10 mouse cellular contexts compared by ENCODE assay signal in genomic region chr3:102366188-102366587, GRCm38 (mm10).
DNase-seq lines count a peak whose midpoint lies in the region; ATAC-seq and TF ChIP-seq lines count a peak whose summit lies in the region.
"Had no signal": no experiment of that assay in that cellular context is flagged by ENCODE, and none has a peak within 500 bp of the region (broad histone marks: within the 10 kb centered on the region; RNA-seq: fewer than 3 reads in every experiment).

No protein-coding gene starts in this region.

- no peak overlapping the region for H3K9ac ChIP-seq in heart, embryonic 14.5 days (ENCODE audit: low read length)
- H3K9ac ChIP-seq in kidney, embryonic 16.5 days (replicated peaks; ENCODE audit: low read length) = no peak overlapping the region
- no peak overlapping the region for H3K9ac ChIP-seq in forebrain, postnatal 0 days
- H3K9ac ChIP-seq: embryonic facial prominence, embryonic 12.5 days had no signal

- no peak overlapping the region for H3K4me2 ChIP-seq in heart, embryonic 14.5 days (ENCODE audit: low read length)
- H3K4me2 ChIP-seq in kidney, embryonic 16.5 days (replicated peaks; ENCODE audit: low read depth, low read length) = no peak overlapping the region
- no peak overlapping the region for H3K4me2 ChIP-seq in forebrain, postnatal 0 days (ENCODE audit: low read depth)
- H3K4me2 ChIP-seq: embryonic facial prominence, embryonic 12.5 days had no signal

- no peak overlapping the region for H3K4me3 ChIP-seq in heart, embryonic 14.5 days (ENCODE audit: control insufficient read depth in 1 of 2, insufficient read depth in 1 of 2, low read depth in 1 of 2, low read length in 2 of 2)
- no peak overlapping the region for H3K4me3 ChIP-seq in kidney, embryonic 16.5 days (ENCODE audit: low read length)
- H3K4me3 ChIP-seq in forebrain, postnatal 0 days (ENCODE audit: low read depth, low read length) = no peak overlapping the region
- H3K4me3 ChIP-seq: embryonic facial prominence, embryonic 12.5 days; myocyte had no signal

- peak; percentile 85 for ATAC-seq in heart, embryonic 14.5 days (ENCODE audit: insufficient number of reproducible peaks, insufficient read depth, low FRiP score, low read depth)
- ATAC-seq in kidney, embryonic 16.5 days (ENCODE audit: low FRiP score, low TSS enrichment) = peak; percentile 73
- ATAC-seq in forebrain, postnatal 0 days = no peak
- no peak for ATAC-seq in activated CD4-positive, CD25-positive, alpha-beta regulatory T cell, adult 4 months

- peak; percentile 80 for DNase-seq in Muller cell, postnatal 12 days (ENCODE audit: inconsistent ontology term)
- DNase-seq in adrenal gland, adult 8-10 months = peak; percentile 62
- no peak for DNase-seq in forebrain, postnatal 0 days
- DNase-seq in ovary, adult 18-20 months (ENCODE audit: low spot score) = no peak
- DNase-seq: thymus, adult 2 months had no signal

- 29% methylated on average over 6 of the region's 6 CpGs for WGBS in heart, embryonic 14.5 days
- 49% methylated on average over 6 of the region's 6 CpGs for WGBS in kidney, embryonic 16.5 days
- WGBS in forebrain, postnatal 0 days = 82% methylated on average over 6 of the region's 6 CpGs

- H3K27ac ChIP-seq in heart, embryonic 14.5 days (replicated peaks in 1 of 2; ENCODE audit: control insufficient read depth in 1 of 2, insufficient read depth in 1 of 2, low read depth in 2 of 2, low read length in 2 of 2) = peak overlapping the region; percentile 14 to 27; a peak in 1 of 4 replicates
- 0 out of 2 replicates have a peak overlapping the region, but pooled peaks have one; percentile 25 for H3K27ac ChIP-seq in kidney, embryonic 16.5 days (ENCODE audit: low read length)
- no peak overlapping the region for H3K27ac ChIP-seq in forebrain, postnatal 0 days (ENCODE audit: low read depth, low read length)
- H3K27ac ChIP-seq: embryonic facial prominence, embryonic 12.5 days had no signal

- no peak for TF ChIP-seq CTCF in forebrain, postnatal 0 days (IDR thresholded peaks at IDR 0.05; ENCODE audit: low read depth)

- no peaks in the 10 kb centered on the region for H3K36me3 ChIP-seq in heart, embryonic 14.5 days (ENCODE audit: control insufficient read depth, insufficient read depth, low read length)
- no peaks in the 10 kb centered on the region for H3K36me3 ChIP-seq in kidney, embryonic 16.5 days (ENCODE audit: insufficient read depth, low read length)
- no peaks in the 10 kb centered on the region for H3K36me3 ChIP-seq in forebrain, postnatal 0 days (ENCODE audit: insufficient read depth)
- H3K36me3 ChIP-seq: embryonic facial prominence, embryonic 12.5 days had no signal

- H3K27me3 ChIP-seq in heart, embryonic 14.5 days (ENCODE audit: control insufficient read depth, insufficient read depth, low read length) = no peaks in the 10 kb centered on the region
- no peaks in the 10 kb centered on the region for H3K27me3 ChIP-seq in kidney, embryonic 16.5 days (ENCODE audit: insufficient read depth, low read length)
- no peaks in the 10 kb centered on the region for H3K27me3 ChIP-seq in forebrain, postnatal 0 days (ENCODE audit: insufficient read depth, low read length)
- H3K27me3 ChIP-seq: embryonic facial prominence, embryonic 12.5 days had no signal

- H3K9me3 ChIP-seq in heart, embryonic 14.5 days (ENCODE audit: control insufficient read depth, low read length) = no peaks in the 10 kb centered on the region
- peaks cover 3% of the 10 kb centered on the region; the same call in 1 of the 2 replicates for H3K9me3 ChIP-seq in kidney, embryonic 16.5 days (ENCODE audit: low read length)
- H3K9me3 ChIP-seq in forebrain, postnatal 0 days (ENCODE audit: low read length) = no peaks in the 10 kb centered on the region
- H3K9me3 ChIP-seq: embryonic facial prominence, embryonic 12.5 days had no signal

- H3K4me1 ChIP-seq in heart, embryonic 14.5 days (ENCODE audit: control insufficient read depth in 2 of 2, insufficient read depth in 2 of 2, low read length in 2 of 2) = peaks cover 0 to 3% of the 10 kb centered on the region in 2 experiments; a peak in 1 of 4 replicates
- no peaks in the 10 kb centered on the region for H3K4me1 ChIP-seq in kidney, embryonic 16.5 days (ENCODE audit: insufficient read depth, low read length)
- no peaks in the 10 kb centered on the region for H3K4me1 ChIP-seq in forebrain, postnatal 0 days (ENCODE audit: insufficient read depth)
- H3K4me1 ChIP-seq: embryonic facial prominence, embryonic 12.5 days had no signal

Comparison
In these comparisons a context has a peak if more than half of its experiments do, and no peak if none do; other contexts are left out.
1. DNase-seq: peak in Muller cell, postnatal 12 days (single experiment) and adrenal gland, adult 8-10 months (single experiment); none in forebrain, postnatal 0 days (single experiment) and ovary, adult 18-20 months (single experiment).
2. ATAC-seq: peak in heart, embryonic 14.5 days (single experiment) and kidney, embryonic 16.5 days (single experiment); none in forebrain, postnatal 0 days (single experiment) and activated CD4-positive, CD25-positive, alpha-beta regulatory T cell, adult 4 months (single experiment).